Mouse (Mus musculus): Measurements from ENCODE around the gene Tspan9. TPM values are rescaled to one million over a fixed set of nuclear protein-coding genes. Genes with fewer than 3 reads are reported as not detected.

The Tspan9 gene
- polyA plus RNA-seq, 1 experiment from 2014 or later: 19.6 TPM

- TF ChIP-seq EP300 (IDR thresholded peaks at IDR 0.05; ENCODE audit: low read depth) (no peak), CTCF (IDR thresholded peaks at IDR 0.05; ENCODE audit: low read depth) (no peak)
- no peaks in the 10 kb centered on the region for H3K9me3 ChIP-seq (ENCODE audit: low read length)
- H3K4me1 ChIP-seq (ENCODE audit: insufficient read depth): peaks cover 11% of the 10 kb centered on the region
- H3K27ac ChIP-seq (ENCODE audit: low read depth): no peak overlapping the region
- DNase-seq (no peak), ATAC-seq (no peak)
- no peaks in the 10 kb centered on the region for H3K27me3 ChIP-seq (ENCODE audit: insufficient read depth, low read length)
- H3K4me3 ChIP-seq (ENCODE audit: low read depth, low read length): no peak overlapping the region
- H3K4me2 ChIP-seq (ENCODE audit: low read depth, low read length): no peak overlapping the region
- H3K9ac ChIP-seq (replicated peaks): no peak overlapping the region
- 83% methylated on average over 6 of the region's 6 CpGs for WGBS (ENCODE audit: insufficient replicate concordance)
- 0 out of 2 replicates have a peak, but pooled peaks cover 3% of the 10 kb centered on the region for H3K36me3 ChIP-seq (replicated peaks; ENCODE audit: insufficient read depth, low read length)
Observed at GRCm38 (mm10) chr6:128115121-128115520, 28.3 kb downstream of the Tspan9 start.

GRCm38 (mm10) chr6:128112605-128113004 is 30.8 kb downstream of the Tspan9 start:
- H3K4me3 ChIP-seq (ENCODE audit: low read depth, low read length): no peak overlapping the region
- ATAC-seq (no peak), DNase-seq (no peak)
- 0 out of 2 replicates have a peak, but pooled peaks cover 3% of the 10 kb centered on the region for H3K36me3 ChIP-seq (replicated peaks; ENCODE audit: insufficient read depth, low read length)
- 32% methylated on average over 2 of the region's 3 CpGs for WGBS (ENCODE audit: insufficient replicate concordance)
- H3K27me3 ChIP-seq (ENCODE audit: insufficient read depth, low read length): no peaks in the 10 kb centered on the region
- no peak overlapping the region for H3K4me2 ChIP-seq (ENCODE audit: low read depth, low read length)
- TF ChIP-seq CTCF (IDR thresholded peaks at IDR 0.05; ENCODE audit: low read depth) (no peak), EP300 (IDR thresholded peaks at IDR 0.05; ENCODE audit: low read depth) (no peak)
- H3K9ac ChIP-seq (replicated peaks): no peak overlapping the region
- no peak overlapping the region for H3K27ac ChIP-seq (ENCODE audit: low read depth)
- peaks cover 7% of the 10 kb centered on the region for H3K4me1 ChIP-seq (ENCODE audit: insufficient read depth)
- H3K9me3 ChIP-seq (ENCODE audit: low read length): no peaks in the 10 kb centered on the region

GRCm38 (mm10) chr6:128111784-128112183 is 31.6 kb downstream of the Tspan9 start:
- peaks cover 11% of the 10 kb centered on the region for H3K4me1 ChIP-seq (ENCODE audit: insufficient read depth)
- H3K27ac ChIP-seq (ENCODE audit: low read depth): no peak overlapping the region
- TF ChIP-seq CTCF (IDR thresholded peaks at IDR 0.05; ENCODE audit: low read depth) (no peak), EP300 (IDR thresholded peaks at IDR 0.05; ENCODE audit: low read depth) (no peak)
- 66% methylated on average over 7 of the region's 7 CpGs for WGBS (ENCODE audit: insufficient replicate concordance)
- DNase-seq (no peak), ATAC-seq (no peak)
- no peaks in the 10 kb centered on the region for H3K27me3 ChIP-seq (ENCODE audit: insufficient read depth, low read length)
- H3K4me3 ChIP-seq (ENCODE audit: low read depth, low read length): no peak overlapping the region
- H3K9ac ChIP-seq (replicated peaks): no peak overlapping the region
- H3K36me3 ChIP-seq (replicated peaks; ENCODE audit: insufficient read depth, low read length): 0 out of 2 replicates have a peak, but pooled peaks cover 3% of the 10 kb centered on the region
- H3K9me3 ChIP-seq (ENCODE audit: low read length): no peaks in the 10 kb centered on the region
- H3K4me2 ChIP-seq (ENCODE audit: low read depth, low read length): no peak overlapping the region

GRCm38 (mm10) chr6:128108324-128109035 is 34.9 kb downstream of the Tspan9 start:
- no peaks in the 10 kb centered on the region for H3K36me3 ChIP-seq (replicated peaks; ENCODE audit: insufficient read depth, low read length)
- TF ChIP-seq EP300 (IDR thresholded peaks at IDR 0.05; ENCODE audit: low read depth) (peak; percentile 28; the same call in 1 of the 2 replicates), CTCF (IDR thresholded peaks at IDR 0.05; ENCODE audit: low read depth) (no peak)
- H3K9me3 ChIP-seq (ENCODE audit: low read length): no peaks in the 10 kb centered on the region
- H3K4me3 ChIP-seq (ENCODE audit: low read depth, low read length): no peak overlapping the region
- H3K4me2 ChIP-seq (ENCODE audit: low read depth, low read length): no peak overlapping the region
- peaks cover 34% of the 10 kb centered on the region for H3K4me1 ChIP-seq (ENCODE audit: insufficient read depth)
- H3K9ac ChIP-seq (replicated peaks): no peak overlapping the region
- 57% methylated on average over 7 of the region's 7 CpGs for WGBS (ENCODE audit: insufficient replicate concordance)
- no peaks in the 10 kb centered on the region for H3K27me3 ChIP-seq (ENCODE audit: insufficient read depth, low read length)
- peak; percentile 64 for DNase-seq
- H3K27ac ChIP-seq (ENCODE audit: low read depth): peak overlapping the region; percentile 76
- ATAC-seq: peak; percentile 91

- TF ChIP-seq CTCF (IDR thresholded peaks at IDR 0.05; ENCODE audit: low read depth): no peak
- TF ChIP-seq EP300 (IDR thresholded peaks at IDR 0.05; ENCODE audit: low read depth): no peak
- 38% methylated on average over 8 of the region's 8 CpGs for WGBS (ENCODE audit: insufficient replicate concordance)
- Histone ChIP-seq H3K36me3 (replicated peaks; ENCODE audit: insufficient read depth, low read length) (no peaks in the 10 kb centered on the region), H3K27me3 (ENCODE audit: insufficient read depth, low read length) (no peaks in the 10 kb centered on the region), H3K4me1 (ENCODE audit: insufficient read depth) (peaks cover 38% of the 10 kb centered on the region), H3K4me3 (ENCODE audit: low read depth, low read length) (no peak overlapping the region), H3K9me3 (ENCODE audit: low read length) (no peaks in the 10 kb centered on the region), H3K27ac (ENCODE audit: low read depth) (no peak overlapping the region), H3K9ac (replicated peaks) (no peak overlapping the region), H3K4me2 (ENCODE audit: low read depth, low read length) (no peak overlapping the region)
- DNase-seq (no peak), ATAC-seq (no peak)
Observed at GRCm38 (mm10) chr6:128107698-128108097, 35.7 kb downstream of the Tspan9 start.

GRCm38 (mm10) chr6:128106154-128106553 is 37.2 kb downstream of the Tspan9 start:
- WGBS (ENCODE audit: insufficient replicate concordance): 52% methylated on average over 3 of the region's 3 CpGs
- no peaks in the 10 kb centered on the region for H3K9me3 ChIP-seq (ENCODE audit: low read length)
- ATAC-seq (no peak), DNase-seq (no peak)
- H3K4me1 ChIP-seq (ENCODE audit: insufficient read depth): peaks cover 42% of the 10 kb centered on the region
- H3K27ac ChIP-seq (ENCODE audit: low read depth): peak overlapping the region; percentile 69
- no peak overlapping the region for H3K4me2 ChIP-seq (ENCODE audit: low read depth, low read length)
- TF ChIP-seq EP300 (IDR thresholded peaks at IDR 0.05; ENCODE audit: low read depth) (no peak), CTCF (IDR thresholded peaks at IDR 0.05; ENCODE audit: low read depth) (no peak)
- no peak overlapping the region for H3K9ac ChIP-seq (replicated peaks)
- no peaks in the 10 kb centered on the region for H3K27me3 ChIP-seq (ENCODE audit: insufficient read depth, low read length)
- no peaks in the 10 kb centered on the region for H3K36me3 ChIP-seq (replicated peaks; ENCODE audit: insufficient read depth, low read length)
- no peak overlapping the region for H3K4me3 ChIP-seq (ENCODE audit: low read depth, low read length)

All from liver, postnatal 0 days (tissue).